Mouse (Mus musculus): ENCODE results near the gene 4930564D02Rik.

DNA sequence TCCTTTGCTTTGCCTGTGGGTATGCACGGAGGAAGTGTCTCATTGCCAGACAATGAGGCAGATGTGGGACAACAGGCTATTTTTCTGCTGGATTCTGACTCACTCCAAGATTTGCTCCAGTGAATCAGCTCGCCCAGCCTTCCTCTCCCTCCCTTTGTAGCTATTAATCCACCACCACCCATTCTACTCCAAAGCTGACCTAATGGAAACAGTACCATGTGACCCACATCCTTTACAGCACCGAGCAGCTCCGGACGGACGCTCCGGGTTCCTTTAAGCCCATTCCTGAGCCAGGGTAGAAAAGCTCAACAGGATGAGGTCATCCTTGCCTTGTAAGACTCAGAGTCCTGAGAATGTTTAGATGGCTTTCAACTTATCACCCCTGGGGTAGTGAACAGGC lies 11.7 kb upstream of the 4930564D02Rik start:
- no peak; the same call in 1 of the 2 replicates for TF ChIP-seq EP300 (IDR thresholded peaks at IDR 0.05; ENCODE audit: low read depth)
- TF ChIP-seq CTCF (IDR thresholded peaks at IDR 0.05; ENCODE audit: low read depth), result no peak
